Mouse (Mus musculus) macrophage (primary cell): ENCODE data around the gene C5ar2. TPM values are rescaled to one million over a fixed set of nuclear protein-coding genes. Genes with fewer than 3 reads are reported as not detected.
"Not testable (repeated sequence)": the region's sequence is repeated elsewhere in the genome, so short reads cannot be mapped to it uniquely, and the experiment has no call there.

Experiments used
- H3K27ac ChIP-seq: fragments of 350-480 bp; formaldehyde crosslinking; 2 replicates; pipeline ENCODE4 v1.9.0; 2021
- H3K36me3 ChIP-seq: fragments of 350-480 bp; formaldehyde crosslinking; 2 replicates; pipeline ENCODE4 v1.9.0; 2021; ENCODE audit errors: inconsistent target
- H3K4me3 ChIP-seq: fragments of 350-480 bp; formaldehyde crosslinking; 2 replicates; pipeline ENCODE4 v1.9.0; 2021; ENCODE audit errors: inconsistent target
- H3K79me2 ChIP-seq: fragments of 350-480 bp; formaldehyde crosslinking; 2 replicates; pipeline ENCODE4 v1.9.0; 2021; ENCODE audit errors: inconsistent target
- WGBS: methylation state at CpG from one replicate; pipeline ENCODE4 v1.1.7; 2026; ENCODE audit warnings: inconsistent platforms; ENCODE audit not compliant: missing documents; 5-methylcytosine and 5-hydroxymethylcytosine counted together
- polyA plus RNA-seq: library from polyadenylated mRNA; stranded (reverse); fragments of 250-400 nt; gene quantifications from 3 replicates; pipeline ENCODE4 v1.2.4, GENCODE M21; 2018; ENCODE audit warnings: inconsistent platforms

Gene C5ar2
- polyA plus RNA-seq, 1 experiment from 2014 or later, result 5.7 TPM

GRCm38 (mm10) chr7:16271139-16271538 is 27.2 kb upstream of the C5ar2 start:
- WGBS, result 30% methylated on average over 1 of the region's 1 CpGs
- no peak overlapping the region for H3K27ac ChIP-seq
- H3K36me3 ChIP-seq, result peaks cover 11% of the 10 kb centered on the region
- no peak overlapping the region for H3K4me3 ChIP-seq
- H3K79me2 ChIP-seq, result no peaks in the 10 kb centered on the region

- H3K79me2 ChIP-seq, H3K27ac ChIP-seq, H3K36me3 ChIP-seq, H3K4me3 ChIP-seq: not testable (repeated sequence)
- WGBS, result 24% methylated on average over 6 of the region's 7 CpGs
Measured at GRCm38 (mm10) chr7:16266593-16266992, 22.6 kb upstream of the C5ar2 start.

GRCm38 (mm10) chr7:16265856-16266255 is 21.9 kb upstream of the C5ar2 start:
- Histone ChIP-seq H3K27ac (no peak overlapping the region), H3K4me3 (no peak overlapping the region), H3K79me2 (no peaks in the 10 kb centered on the region), H3K36me3 (no peaks in the 10 kb centered on the region)
- WGBS, result 93% methylated on average over 11 of the region's 11 CpGs

GRCm38 (mm10) chr7:16263843-16264242 is 19.9 kb upstream of the C5ar2 start:
- no peak overlapping the region for H3K4me3 ChIP-seq
- H3K79me2 ChIP-seq, result peaks cover 13% of the 10 kb centered on the region
- 3% methylated on average over 5 of the region's 5 CpGs for WGBS
- H3K36me3 ChIP-seq, result no peaks in the 10 kb centered on the region
- no peak overlapping the region for H3K27ac ChIP-seq

GRCm38 (mm10) chr7:16263015-16263787 is 19.2 kb upstream of the C5ar2 start:
- H3K4me3 ChIP-seq, result no peak overlapping the region
- H3K79me2 ChIP-seq, result peaks cover 19% of the 10 kb centered on the region
- no peaks in the 10 kb centered on the region for H3K36me3 ChIP-seq
- no peak overlapping the region for H3K27ac ChIP-seq
- 21% methylated on average over 8 of the region's 8 CpGs for WGBS

- H3K36me3 ChIP-seq, result no peaks in the 10 kb centered on the region
- H3K4me3 ChIP-seq, result no peak overlapping the region
- 11% methylated on average over 1 of the region's 1 CpGs for WGBS
- H3K79me2 ChIP-seq, result peaks cover 40% of the 10 kb centered on the region
- peak overlapping the region; percentile 97 for H3K27ac ChIP-seq
Measured at GRCm38 (mm10) chr7:16261097-16261496, 17.1 kb upstream of the C5ar2 start.

- 33% methylated on average over 5 of the region's 5 CpGs for WGBS
- Histone ChIP-seq H3K36me3 (no peaks in the 10 kb centered on the region), H3K4me3 (peak within 1 kb of the TSS; percentile 56), H3K27ac (peak within 1 kb of the TSS; percentile 97), H3K79me2 (peaks cover 55% of the 10 kb centered on the region)
Measured at GRCm38 (mm10) chr7:16259110-16259590, 15.2 kb upstream of the C5ar2 start, which contains the start of gene C5ar1. TSS of gene C5ar1 (minus strand) at chr7:16259540.

GRCm38 (mm10) chr7:16257830-16258229 is 13.9 kb upstream of the C5ar2 start:
- peaks cover 68% of the 10 kb centered on the region for H3K79me2 ChIP-seq
- no peaks in the 10 kb centered on the region for H3K36me3 ChIP-seq
- H3K27ac ChIP-seq, result peak overlapping the region; percentile 97
- 14% methylated on average over 11 of the region's 11 CpGs for WGBS
- H3K4me3 ChIP-seq, result peak overlapping the region; percentile 56

- H3K36me3 ChIP-seq, result not testable (repeated sequence)
- Histone ChIP-seq H3K4me3 (peak overlapping the region; percentile 56), H3K27ac (peak overlapping the region; percentile 97), H3K79me2 (peaks cover 85% of the 10 kb centered on the region)
- 74% methylated on average over 3 of the region's 4 CpGs for WGBS
Measured at GRCm38 (mm10) chr7:16255963-16256362, 12.0 kb upstream of the C5ar2 start.

- H3K36me3 ChIP-seq, result peaks cover 5% of the 10 kb centered on the region; the same call in 1 of the 2 replicates
- peak overlapping the region; percentile 97 for H3K27ac ChIP-seq
- H3K4me3 ChIP-seq, result no peak overlapping the region; the same call in 1 of the 2 replicates
- peaks cover 92% of the 10 kb centered on the region for H3K79me2 ChIP-seq
- 4% methylated on average over 4 of the region's 4 CpGs for WGBS
Measured at GRCm38 (mm10) chr7:16254195-16254594, 10.2 kb upstream of the C5ar2 start.

GRCm38 (mm10) chr7:16250687-16251086 is 6.7 kb upstream of the C5ar2 start:
- Histone ChIP-seq H3K27ac (peak overlapping the region; percentile 75), H3K79me2 (peaks cover 89% of the 10 kb centered on the region)
- WGBS, result 3% methylated on average over 5 of the region's 5 CpGs

GRCm38 (mm10) chr7:16245958-16246357 is 2.0 kb upstream of the C5ar2 start:
- peaks cover 28% of the 10 kb centered on the region for H3K36me3 ChIP-seq
- peak overlapping the region; percentile 96 for H3K27ac ChIP-seq
- H3K79me2 ChIP-seq, result peaks cover 53% of the 10 kb centered on the region
- 10% methylated on average over 1 of the region's 4 CpGs for WGBS
- H3K4me3 ChIP-seq, result no peak overlapping the region

More at GRCm38 (mm10) chr7:16250687-16251086, 6.7 kb upstream of the C5ar2 start:
- H3K4me3 ChIP-seq, result no peak overlapping the region
- H3K36me3 ChIP-seq, result peaks cover 28% of the 10 kb centered on the region

- Histone ChIP-seq H3K4me3 (no peak overlapping the region; the same call in 1 of the 2 replicates), H3K27ac (peak overlapping the region; percentile 96), H3K79me2 (peaks cover 19% of the 10 kb centered on the region), H3K36me3 (peaks cover 15% of the 10 kb centered on the region; the same call in 1 of the 2 replicates)
- WGBS, result 20% methylated on average over 6 of the region's 6 CpGs
Measured at GRCm38 (mm10) chr7:16242198-16242597, 1.8 kb downstream of the C5ar2 start.

GRCm38 (mm10) chr7:16241787-16242186 is 2.2 kb downstream of the C5ar2 start:
- 44% methylated on average over 11 of the region's 11 CpGs for WGBS
- Histone ChIP-seq H3K27ac (peak overlapping the region; percentile 96), H3K4me3 (no peak overlapping the region; the same call in 1 of the 2 replicates), H3K79me2 (peaks cover 15% of the 10 kb centered on the region; the same call in 1 of the 2 replicates), H3K36me3 (peaks cover 19% of the 10 kb centered on the region; the same call in 1 of the 2 replicates)

GRCm38 (mm10) chr7:16240978-16241303 is 3.0 kb downstream of the C5ar2 start:
- Histone ChIP-seq H3K36me3 (peaks cover 19% of the 10 kb centered on the region; the same call in 1 of the 2 replicates), H3K79me2 (peaks cover 9% of the 10 kb centered on the region; the same call in 1 of the 2 replicates), H3K4me3 (no peak overlapping the region), H3K27ac (peak overlapping the region; percentile 96; the same call in 1 of the 2 replicates)
- WGBS, result 100% methylated on average over 1 of the region's 1 CpGs
